Mouse (Mus musculus) layer of hippocampus, adult 18-20 months (tissue): ENCODE data around the gene Nxt1. TPM values are rescaled to one million over a fixed set of nuclear protein-coding genes. Genes with fewer than 3 reads are reported as not detected.

Experiments used
- DNase-seq, 2 experiments: peaks; one replicate each; pipeline ENCODE4 v3.0.0; 2022; ENCODE audit warnings: low spot score in 2 of 2
- total RNA-seq, 2 experiments: library from RNA; stranded (reverse); gene quantifications; 2 replicates each; pipeline ENCODE4 v1.2.3; 2021

The Nxt1 gene
- total RNA-seq, 2 experiments from 2014 or later = 12.5 to 13.5 TPM

GRCm38 (mm10) chr2:148687971-148688370 is 15.6 kb downstream of the Nxt1 start:
- no peak for DNase-seq

DNA sequence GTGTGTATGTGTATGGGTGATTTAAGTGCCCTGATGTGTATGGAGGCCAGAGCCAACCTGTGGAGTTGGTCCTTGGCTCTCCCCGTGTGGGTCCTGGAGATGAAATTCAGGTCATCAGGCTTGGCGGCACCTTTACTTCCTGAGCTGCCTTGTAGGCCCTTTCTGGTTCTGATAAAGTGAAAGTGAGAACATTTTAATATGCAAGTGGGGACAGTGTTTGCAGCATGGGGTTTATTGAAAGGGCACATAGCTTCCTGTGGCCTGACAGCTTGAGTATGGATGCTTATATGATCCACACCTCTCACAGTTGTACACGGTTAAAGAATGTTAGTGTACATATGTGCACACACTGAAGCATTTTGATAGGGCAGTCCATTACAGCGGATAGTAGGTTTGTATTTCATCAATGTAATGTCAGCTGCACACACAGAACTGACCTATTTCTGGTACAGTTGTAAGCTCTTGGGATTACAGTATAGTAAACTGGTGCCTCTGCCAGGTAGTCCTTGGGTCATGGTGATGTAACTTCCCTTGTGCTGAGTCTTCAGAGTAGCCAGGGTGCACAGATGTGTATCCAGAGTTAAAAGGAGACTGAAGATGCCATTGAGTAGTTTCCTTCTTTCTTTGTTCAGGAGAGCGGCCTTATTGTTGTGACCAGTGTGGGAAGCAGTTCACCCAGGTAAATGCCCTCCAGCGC is 17.2 kb downstream of the Nxt1 start:
- DNase-seq = no peak

DNA sequence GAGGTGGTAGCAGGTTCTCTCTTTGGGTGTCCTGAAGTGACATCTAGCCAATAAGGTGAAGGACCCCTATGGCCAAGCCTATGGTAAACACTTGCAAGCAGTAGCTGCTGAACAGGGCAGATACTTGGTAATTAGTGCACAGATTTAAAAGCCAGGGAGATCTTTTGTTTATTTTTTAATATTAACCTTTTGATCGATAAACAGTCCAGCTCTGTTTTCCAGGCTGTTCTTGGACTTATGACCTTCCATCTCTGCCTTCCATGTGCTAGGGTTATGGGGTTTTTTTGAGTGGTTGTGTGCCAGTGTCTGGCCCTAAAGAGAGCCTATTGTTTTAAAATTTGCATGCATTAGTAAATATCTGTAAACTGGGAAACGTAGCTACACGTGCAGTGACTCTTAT is 17.9 kb downstream of the Nxt1 start:
- DNase-seq = no peak

- no peak for DNase-seq
These were observed 18.4 kb downstream of the Nxt1 start for GRCm38 (mm10) chr2:148690781-148691180.

DNA sequence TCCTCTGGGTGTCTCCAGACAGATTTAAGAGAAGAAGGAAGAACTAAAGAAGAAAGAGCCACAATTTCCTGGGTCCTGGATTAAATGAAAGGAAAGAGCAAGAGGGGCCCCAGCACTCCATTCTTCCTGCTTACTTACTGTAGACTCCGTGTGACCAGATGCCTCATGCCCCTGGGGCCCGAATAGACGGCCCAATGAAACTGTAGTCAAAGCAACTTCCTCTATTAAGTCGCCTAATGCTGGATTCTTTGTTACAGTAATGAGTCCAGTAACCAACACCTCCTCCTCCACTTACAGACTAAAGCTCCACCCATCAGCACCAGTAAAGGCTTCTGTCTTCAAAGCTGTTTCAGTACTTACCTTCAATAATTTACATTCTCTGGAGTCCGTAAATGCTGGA is 26.2 kb downstream of the Nxt1 start:
- DNase-seq = no peak

DNA sequence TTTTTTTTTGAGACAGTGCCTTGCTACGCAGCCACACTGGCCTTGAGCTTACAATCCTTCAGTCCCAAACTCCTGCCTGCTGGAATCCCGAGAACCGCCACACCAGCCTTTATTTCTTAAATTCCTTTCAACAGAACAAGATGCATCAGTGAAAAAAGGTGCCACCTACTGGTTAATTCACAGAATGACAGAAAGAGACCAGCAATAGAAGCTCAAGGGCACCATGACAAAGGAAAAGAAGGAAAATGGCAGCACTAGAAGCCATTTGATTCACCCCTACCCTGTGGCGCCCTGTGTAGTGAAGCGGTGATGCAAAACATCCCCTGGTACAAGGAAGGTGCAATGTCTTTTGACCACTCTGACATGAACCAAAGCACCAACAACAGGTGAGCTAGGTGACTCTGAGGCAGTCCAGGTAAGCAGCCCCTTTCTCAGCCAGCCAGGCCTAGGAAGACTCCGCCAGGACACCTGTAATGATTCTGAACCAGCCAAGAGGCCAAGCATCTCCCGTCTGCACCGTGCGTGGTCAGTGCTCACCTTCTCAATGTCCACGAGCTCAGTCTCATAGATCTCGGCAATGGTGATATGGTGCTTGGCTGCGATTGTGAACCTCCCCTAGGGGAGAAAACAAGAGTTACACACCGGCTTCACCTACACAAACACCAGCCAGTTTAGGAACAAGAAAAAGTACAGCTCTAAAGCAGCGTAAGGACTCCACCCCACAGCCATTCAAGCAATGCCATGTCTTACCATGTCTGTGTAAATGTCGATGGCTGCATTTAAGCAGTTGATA is 34.2 kb downstream of the Nxt1 start:
- peak in 1 of 2 experiments; percentile 40 for DNase-seq

DNA sequence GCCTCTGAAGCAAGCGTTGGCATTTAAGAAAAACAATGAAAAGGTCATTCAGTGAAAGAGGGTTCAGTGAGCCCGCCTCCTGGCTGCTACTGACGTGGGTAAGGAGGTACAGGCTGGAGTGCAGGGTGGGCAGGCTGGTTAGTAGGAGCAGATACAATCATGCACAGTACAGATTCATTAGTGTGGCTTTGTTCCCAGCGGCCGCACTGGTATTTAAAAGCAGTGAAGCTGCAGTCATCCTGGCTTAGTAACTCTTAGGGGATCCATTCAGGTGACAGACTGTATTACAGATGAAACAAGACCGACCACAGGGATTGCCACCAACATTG is 34.8 kb downstream of the Nxt1 start:
- DNase-seq = no peak

- no peak for DNase-seq
These were observed 39.9 kb downstream of the Nxt1 start for GRCm38 (mm10) chr2:148712326-148712725.

DNA sequence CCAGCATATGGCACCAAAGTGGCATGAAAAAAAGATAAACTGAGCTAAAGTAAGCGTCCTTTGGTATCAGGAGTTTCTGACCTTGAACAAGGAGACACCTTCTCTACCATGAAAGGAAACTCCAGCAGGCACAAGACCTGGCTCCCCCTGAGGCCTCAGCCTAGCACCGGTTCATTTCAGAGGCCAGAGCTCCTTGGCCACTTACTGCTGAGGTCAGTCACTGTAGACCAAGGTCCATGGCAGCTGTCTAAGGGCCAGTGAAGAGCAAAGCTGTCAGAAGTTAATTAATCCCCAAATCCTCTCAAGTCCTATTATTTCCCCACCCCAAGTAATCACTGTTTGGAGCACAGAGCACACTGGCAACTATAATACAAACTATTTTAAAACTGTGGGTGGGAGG is 44.7 kb downstream of the Nxt1 start:
- DNase-seq = no peak

- DNase-seq = no peak
These were observed 47.0 kb downstream of the Nxt1 start for GRCm38 (mm10) chr2:148719271-148719995.

Other genes starting within 250 kb of the Nxt1 start
- 1 to 10 TPM; 3.0 to 3.5 TPM for gene Cd93, start 229.0 kb upstream of the Nxt1 start, total RNA-seq
- 10 to 100 TPM; 31.8 to 33.5 TPM for gene Gzf1, start 8.4 kb downstream of the Nxt1 start, total RNA-seq
- gene Napb, start 59.9 kb downstream of the Nxt1 start, total RNA-seq = 100 to 1,000 TPM; 322 to 323 TPM
- 1 to 10 TPM; 1.1 to 1.7 TPM for gene Cstl1, start 77.8 kb downstream of the Nxt1 start, total RNA-seq
- gene Cst11, start 98.9 kb downstream of the Nxt1 start, total RNA-seq = not detected
- gene 8030411F24Rik, start 109.4 kb downstream of the Nxt1 start, total RNA-seq = not detected
- 1 to 10 TPM; 3.7 to 5.1 TPM for gene Cst12, start 116.8 kb downstream of the Nxt1 start, total RNA-seq
- gene Cst8, start 126.2 kb downstream of the Nxt1 start, total RNA-seq = not detected
- gene Cst13, start 147.5 kb downstream of the Nxt1 start, total RNA-seq = not detected
- gene Cst9, start 162.5 kb downstream of the Nxt1 start, total RNA-seq = not detected
- gene 9230104L09Rik, start 192.4 kb downstream of the Nxt1 start, total RNA-seq = not detected
- gene Cst3, start 203.1 kb downstream of the Nxt1 start, total RNA-seq = 1,000 to 10,000 TPM; 2,533 to 2,626 TPM